Mouse (Mus musculus): ENCODE measurements around the gene Tmem213. TPM values are rescaled to one million over a fixed set of nuclear protein-coding genes. Genes with fewer than 3 reads are reported as not detected.
A peak's percentile ranks its signal among the peaks of the same experiment; 100 is the strongest.

The Tmem213 gene
- polyA plus RNA-seq, 1 experiment from 2014 or later = not detected

GRCm38 (mm10) chr6:38092539-38092938 lies 16.5 kb upstream of the Tmem213 start:
- no peak for TF ChIP-seq CTCF (IDR thresholded peaks at IDR 0.05; ENCODE audit: low read depth)
- Histone ChIP-seq H3K4me1 (replicated peaks; ENCODE audit: control insufficient read depth, insufficient read depth, low read length) (peaks cover 5% of the 10 kb centered on the region; the same call in 1 of the 2 replicates), H3K27ac (ENCODE audit: low read depth, low read length) (no peak overlapping the region), H3K4me2 (replicated peaks; ENCODE audit: low read depth) (no peak overlapping the region), H3K9ac (ENCODE audit: low read depth, low read length) (no peak overlapping the region), H3K36me3 (ENCODE audit: control insufficient read depth, insufficient read depth) (no peaks in the 10 kb centered on the region), H3K27me3 (replicated peaks; ENCODE audit: control insufficient read depth, insufficient read depth, low read length) (no peaks in the 10 kb centered on the region), H3K9me3 (ENCODE audit: control insufficient read depth) (no peaks in the 10 kb centered on the region), H3K4me3 (ENCODE audit: low read depth, low read length) (no peak overlapping the region)
- ATAC-seq = no peak
- 89% methylated on average over 8 of the region's 8 CpGs for WGBS

- H3K27me3 ChIP-seq (replicated peaks; ENCODE audit: control insufficient read depth, insufficient read depth, low read length) = no peaks in the 10 kb centered on the region
- H3K27ac ChIP-seq (ENCODE audit: low read depth, low read length) = no peak overlapping the region
- no peak overlapping the region for H3K4me3 ChIP-seq (ENCODE audit: low read depth, low read length)
- H3K36me3 ChIP-seq (ENCODE audit: control insufficient read depth, insufficient read depth) = no peaks in the 10 kb centered on the region
- ATAC-seq = no peak
- H3K9me3 ChIP-seq (ENCODE audit: control insufficient read depth) = no peaks in the 10 kb centered on the region
- H3K9ac ChIP-seq (ENCODE audit: low read depth, low read length) = no peak overlapping the region
- 85% methylated on average over 10 of the region's 10 CpGs for WGBS
- H3K4me2 ChIP-seq (replicated peaks; ENCODE audit: low read depth) = no peak overlapping the region
- peaks cover 5% of the 10 kb centered on the region; the same call in 1 of the 2 replicates for H3K4me1 ChIP-seq (replicated peaks; ENCODE audit: control insufficient read depth, insufficient read depth, low read length)
- no peak for TF ChIP-seq CTCF (IDR thresholded peaks at IDR 0.05; ENCODE audit: low read depth)
Measured at GRCm38 (mm10) chr6:38094701-38095100, 14.4 kb upstream of the Tmem213 start.

GRCm38 (mm10) chr6:38096961-38097370 lies 12.1 kb upstream of the Tmem213 start:
- no peak for TF ChIP-seq CTCF (IDR thresholded peaks at IDR 0.05; ENCODE audit: low read depth)
- Histone ChIP-seq H3K4me1 (replicated peaks; ENCODE audit: control insufficient read depth, insufficient read depth, low read length) (peaks cover 5% of the 10 kb centered on the region; the same call in 1 of the 2 replicates), H3K27ac (ENCODE audit: low read depth, low read length) (no peak overlapping the region), H3K4me3 (ENCODE audit: low read depth, low read length) (no peak overlapping the region), H3K4me2 (replicated peaks; ENCODE audit: low read depth) (no peak overlapping the region), H3K9ac (ENCODE audit: low read depth, low read length) (no peak overlapping the region), H3K9me3 (ENCODE audit: control insufficient read depth) (no peaks in the 10 kb centered on the region), H3K27me3 (replicated peaks; ENCODE audit: control insufficient read depth, insufficient read depth, low read length) (no peaks in the 10 kb centered on the region), H3K36me3 (ENCODE audit: control insufficient read depth, insufficient read depth) (no peaks in the 10 kb centered on the region)
- ATAC-seq = peak; percentile 60
- 21% methylated on average over 5 of the region's 5 CpGs for WGBS

GRCm38 (mm10) chr6:38102216-38102795 lies 6.7 kb upstream of the Tmem213 start:
- Histone ChIP-seq H3K9me3 (ENCODE audit: control insufficient read depth) (no peaks in the 10 kb centered on the region), H3K27me3 (replicated peaks; ENCODE audit: control insufficient read depth, insufficient read depth, low read length) (no peaks in the 10 kb centered on the region), H3K4me2 (replicated peaks; ENCODE audit: low read depth) (no peak overlapping the region), H3K36me3 (ENCODE audit: control insufficient read depth, insufficient read depth) (no peaks in the 10 kb centered on the region), H3K9ac (ENCODE audit: low read depth, low read length) (no peak overlapping the region), H3K4me1 (replicated peaks; ENCODE audit: control insufficient read depth, insufficient read depth, low read length) (no peaks in the 10 kb centered on the region), H3K27ac (ENCODE audit: low read depth, low read length) (no peak overlapping the region), H3K4me3 (ENCODE audit: low read depth, low read length) (no peak overlapping the region)
- no peak for ATAC-seq
- WGBS = 82% methylated on average over 7 of the region's 7 CpGs
- no peak for TF ChIP-seq CTCF (IDR thresholded peaks at IDR 0.05; ENCODE audit: low read depth)

GRCm38 (mm10) chr6:38103775-38104174 lies 5.3 kb upstream of the Tmem213 start:
- ATAC-seq = no peak
- Histone ChIP-seq H3K4me1 (replicated peaks; ENCODE audit: control insufficient read depth, insufficient read depth, low read length) (no peaks in the 10 kb centered on the region), H3K27ac (ENCODE audit: low read depth, low read length) (no peak overlapping the region), H3K36me3 (ENCODE audit: control insufficient read depth, insufficient read depth) (no peaks in the 10 kb centered on the region), H3K4me2 (replicated peaks; ENCODE audit: low read depth) (no peak overlapping the region), H3K9me3 (ENCODE audit: control insufficient read depth) (no peaks in the 10 kb centered on the region), H3K27me3 (replicated peaks; ENCODE audit: control insufficient read depth, insufficient read depth, low read length) (no peaks in the 10 kb centered on the region), H3K4me3 (ENCODE audit: low read depth, low read length) (no peak overlapping the region), H3K9ac (ENCODE audit: low read depth, low read length) (no peak overlapping the region)
- WGBS = 59% methylated on average over 6 of the region's 6 CpGs
- no peak for TF ChIP-seq CTCF (IDR thresholded peaks at IDR 0.05; ENCODE audit: low read depth)

- Histone ChIP-seq H3K4me2 (replicated peaks; ENCODE audit: low read depth) (no peak overlapping the region), H3K4me1 (replicated peaks; ENCODE audit: control insufficient read depth, insufficient read depth, low read length) (no peaks in the 10 kb centered on the region), H3K4me3 (ENCODE audit: low read depth, low read length) (no peak overlapping the region), H3K9me3 (ENCODE audit: control insufficient read depth) (no peaks in the 10 kb centered on the region), H3K36me3 (ENCODE audit: control insufficient read depth, insufficient read depth) (no peaks in the 10 kb centered on the region), H3K27ac (ENCODE audit: low read depth, low read length) (no peak overlapping the region), H3K9ac (ENCODE audit: low read depth, low read length) (no peak overlapping the region), H3K27me3 (replicated peaks; ENCODE audit: control insufficient read depth, insufficient read depth, low read length) (no peaks in the 10 kb centered on the region)
- no peak for TF ChIP-seq CTCF (IDR thresholded peaks at IDR 0.05; ENCODE audit: low read depth)
- WGBS = 76% methylated on average over 9 of the region's 9 CpGs
- no peak for ATAC-seq
Measured at GRCm38 (mm10) chr6:38105924-38106323, 3.1 kb upstream of the Tmem213 start.

Measured in intestine, postnatal 0 days (tissue).